Mouse (Mus musculus): ENCODE data around the gene Tmc4.

- TF ChIP-seq CTCF (IDR thresholded peaks at IDR 0.05; ENCODE audit: control insufficient read depth, insufficient read depth, insufficient replicate concordance, low read depth, low read length) (no peak), POLR2A (IDR thresholded peaks at IDR 0.05; ENCODE audit: control insufficient read depth, low read depth, low read length) (no peak)
Observed at GRCm38 (mm10) chr7:3707568-3708413, 30.4 kb upstream of the Tmc4 start.

Data from testis, adult 2 months (tissue).